Mouse (Mus musculus): ENCODE data around the gene Tmem176a.
"Not testable (repeated sequence)": the region's sequence is repeated elsewhere in the genome, so short reads cannot be mapped to it uniquely, and the experiment has no call there.

Gene Tmem176a

GRCm38 (mm10) chr6:48842111-48842842 lies 1.6 kb downstream of the Tmem176a start:
- DNase-seq (ENCODE audit: low spot score): peak; percentile 46

- no peak for DNase-seq (ENCODE audit: low spot score)
Observed at GRCm38 (mm10) chr6:48845086-48845485, 4.4 kb downstream of the Tmem176a start.

- peak; percentile 33 for DNase-seq (ENCODE audit: low spot score)
Observed at GRCm38 (mm10) chr6:48851820-48852491, 11.2 kb downstream of the Tmem176a start.

GRCm38 (mm10) chr6:48854155-48854554 lies 13.4 kb downstream of the Tmem176a start:
- DNase-seq (ENCODE audit: low spot score): no peak

- DNase-seq (ENCODE audit: low spot score): peak; percentile 28
Observed at GRCm38 (mm10) chr6:48857613-48858302, 17.0 kb downstream of the Tmem176a start.

GRCm38 (mm10) chr6:48860130-48860815 lies 19.6 kb downstream of the Tmem176a start:
- peak; percentile 61 for DNase-seq (ENCODE audit: low spot score)

GRCm38 (mm10) chr6:48860851-48861250 lies 20.1 kb downstream of the Tmem176a start:
- no peak for DNase-seq (ENCODE audit: low spot score)

- no peak for DNase-seq (ENCODE audit: low spot score)
Observed at GRCm38 (mm10) chr6:48861616-48862280, 21.0 kb downstream of the Tmem176a start.

- DNase-seq (ENCODE audit: low spot score): no peak
Observed at GRCm38 (mm10) chr6:48862816-48863215, 22.1 kb downstream of the Tmem176a start.

- DNase-seq (ENCODE audit: low spot score): no peak
Observed at GRCm38 (mm10) chr6:48863488-48863887, 22.8 kb downstream of the Tmem176a start.

GRCm38 (mm10) chr6:48864181-48864580 lies 23.5 kb downstream of the Tmem176a start:
- DNase-seq (ENCODE audit: low spot score): no peak

- no peak for DNase-seq (ENCODE audit: low spot score)
Observed at GRCm38 (mm10) chr6:48864723-48865122, 24.0 kb downstream of the Tmem176a start.

GRCm38 (mm10) chr6:48865152-48865745 lies 24.5 kb downstream of the Tmem176a start:
- no peak for DNase-seq (ENCODE audit: low spot score)

- DNase-seq (ENCODE audit: low spot score): not testable (repeated sequence)
Observed at GRCm38 (mm10) chr6:48866355-48866950, 25.7 kb downstream of the Tmem176a start.

GRCm38 (mm10) chr6:48867158-48867557 lies 26.4 kb downstream of the Tmem176a start:
- no peak for DNase-seq (ENCODE audit: low spot score)

GRCm38 (mm10) chr6:48869774-48870173 lies 29.1 kb downstream of the Tmem176a start:
- DNase-seq (ENCODE audit: low spot score): no peak

- DNase-seq (ENCODE audit: low spot score): no peak
Observed at GRCm38 (mm10) chr6:48872596-48872995, 31.9 kb downstream of the Tmem176a start, which contains the start of gene Aoc1. TSS of gene Aoc1 (plus strand) at chr6:48872896.

- no peak for DNase-seq (ENCODE audit: low spot score)
Observed at GRCm38 (mm10) chr6:48874576-48874975, 33.9 kb downstream of the Tmem176a start.

- DNase-seq (ENCODE audit: low spot score): no peak
Observed at GRCm38 (mm10) chr6:48875515-48875914, 34.8 kb downstream of the Tmem176a start.

- no peak for DNase-seq (ENCODE audit: low spot score)
Observed at GRCm38 (mm10) chr6:48876510-48877135, 35.9 kb downstream of the Tmem176a start.

Data from urinary bladder, postnatal 25 days (tissue).